Mouse (Mus musculus): ENCODE data around the gene Trp53rka. TPM values are rescaled to one million over a fixed set of nuclear protein-coding genes. Genes with fewer than 3 reads are reported as not detected.
A peak's percentile ranks its signal among the peaks of the same experiment; 100 is the strongest.

Gene Trp53rka
- total and polyA plus RNA-seq, 2 experiments = 4.1 to 11.3 TPM

DNA sequence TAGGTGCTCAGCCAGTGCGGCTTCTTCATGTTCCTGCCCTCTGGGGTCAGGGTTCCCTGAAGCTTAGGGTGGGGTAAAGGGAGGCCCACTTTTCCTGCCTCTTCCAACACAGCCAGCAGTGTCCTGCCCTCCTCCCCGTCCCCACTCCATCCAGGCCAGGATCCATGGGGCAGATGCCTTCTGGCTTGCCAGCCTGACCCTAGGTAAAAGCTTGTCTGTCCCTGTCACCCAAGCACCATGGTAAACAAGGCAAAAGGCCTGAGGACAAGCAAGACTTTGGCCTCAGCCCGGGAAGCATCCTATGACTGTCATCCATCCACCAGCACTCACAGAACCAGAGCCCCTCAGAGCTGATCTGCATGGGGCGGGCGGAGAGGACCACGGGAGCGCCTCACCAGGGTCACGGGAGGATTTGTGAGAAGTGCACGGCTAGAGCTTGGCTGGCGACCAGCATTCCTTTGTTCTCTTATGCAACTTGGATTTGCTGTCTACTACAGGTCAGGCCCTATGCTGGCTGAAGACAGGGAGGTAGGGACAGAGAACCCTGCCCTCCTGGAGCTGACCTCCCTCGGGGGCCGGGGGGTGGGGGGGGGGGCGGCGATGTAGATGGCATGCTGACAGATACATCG lies 25.2 kb downstream of the Trp53rka start:
- no peak overlapping the region for H3K9ac ChIP-seq (ENCODE audit: low read depth, low read length)
- H3K79me2 ChIP-seq (ENCODE audit: control insufficient read depth, insufficient read depth, low read length) = no peaks in the 10 kb centered on the region
- H3K27ac ChIP-seq (replicated peaks; ENCODE audit: insufficient read depth, low read depth, low read length) = peak overlapping the region; percentile 3
- H3K4me3 ChIP-seq (ENCODE audit: insufficient read depth, low read depth, low read length) = no peak overlapping the region
- WGBS = 14% methylated on average over 15 of the region's 15 CpGs
- H3K4me1 ChIP-seq (ENCODE audit: control insufficient read depth, insufficient read depth, low read length) = no peaks in the 10 kb centered on the region; the same call in 1 of the 2 replicates
- peak; percentile 77 for DNase-seq (ENCODE audit: extremely low read depth, low read depth, low spot score)
- TF ChIP-seq CTCF (IDR thresholded peaks at IDR 0.05; ENCODE audit: low read depth, low read length) (no peak), POLR2A (IDR thresholded peaks at IDR 0.05; ENCODE audit: extremely low read depth, insufficient read depth, low read length) (no peak)
- H3K27me3 ChIP-seq (ENCODE audit: control insufficient read depth, insufficient read depth, low read length) = no peaks in the 10 kb centered on the region; the same call in 1 of the 2 replicates
- no peaks in the 10 kb centered on the region for H3K36me3 ChIP-seq (ENCODE audit: control insufficient read depth, insufficient read depth, low read length)

- H3K4me3 ChIP-seq (ENCODE audit: insufficient read depth, low read depth, low read length) = no peak overlapping the region
- H3K27me3 ChIP-seq (ENCODE audit: control insufficient read depth, insufficient read depth, low read length) = no peaks in the 10 kb centered on the region
- no peak overlapping the region for H3K9ac ChIP-seq (ENCODE audit: low read depth, low read length)
- no peak overlapping the region for H3K27ac ChIP-seq (replicated peaks; ENCODE audit: insufficient read depth, low read depth, low read length)
- DNase-seq (ENCODE audit: extremely low read depth, low read depth, low spot score) = no peak
- TF ChIP-seq POLR2A (IDR thresholded peaks at IDR 0.05; ENCODE audit: extremely low read depth, insufficient read depth, low read length) (no peak), CTCF (IDR thresholded peaks at IDR 0.05; ENCODE audit: low read depth, low read length) (no peak)
- H3K4me1 ChIP-seq (ENCODE audit: control insufficient read depth, insufficient read depth, low read length) = no peaks in the 10 kb centered on the region
- H3K79me2 ChIP-seq (ENCODE audit: control insufficient read depth, insufficient read depth, low read length) = no peaks in the 10 kb centered on the region
- no peaks in the 10 kb centered on the region for H3K36me3 ChIP-seq (ENCODE audit: control insufficient read depth, insufficient read depth, low read length)
- WGBS = 57% methylated on average over 7 of the region's 7 CpGs
Observed at GRCm38 (mm10) chr2:165459663-165460062, 33.5 kb downstream of the Trp53rka start.

DNA sequence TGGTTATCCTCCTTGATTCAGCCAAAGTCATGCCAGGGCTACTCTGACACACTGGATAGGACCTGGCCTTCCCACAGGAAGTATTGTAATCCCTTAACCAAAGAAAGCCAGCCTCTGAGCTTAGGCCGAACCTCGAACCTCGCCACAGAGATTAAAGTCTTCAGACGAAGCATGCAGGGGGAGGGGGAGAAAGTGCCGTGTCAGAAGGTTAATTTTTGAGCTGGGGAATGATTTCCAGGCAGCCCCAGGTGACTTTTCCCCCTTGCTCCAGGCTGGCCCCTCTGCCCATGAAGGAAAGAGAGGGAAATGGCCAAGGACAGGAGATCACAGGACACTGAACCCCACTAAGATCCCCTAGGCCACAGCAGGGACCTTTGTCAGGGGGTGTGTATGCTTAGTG lies 34.9 kb downstream of the Trp53rka start:
- Histone ChIP-seq H3K9ac (ENCODE audit: low read depth, low read length) (no peak overlapping the region), H3K27ac (replicated peaks; ENCODE audit: insufficient read depth, low read depth, low read length) (no peak overlapping the region), H3K79me2 (ENCODE audit: control insufficient read depth, insufficient read depth, low read length) (no peaks in the 10 kb centered on the region), H3K4me1 (ENCODE audit: control insufficient read depth, insufficient read depth, low read length) (no peaks in the 10 kb centered on the region), H3K4me3 (ENCODE audit: insufficient read depth, low read depth, low read length) (no peak overlapping the region), H3K27me3 (ENCODE audit: control insufficient read depth, insufficient read depth, low read length) (no peaks in the 10 kb centered on the region), H3K36me3 (ENCODE audit: control insufficient read depth, insufficient read depth, low read length) (no peaks in the 10 kb centered on the region)
- DNase-seq (ENCODE audit: extremely low read depth, low read depth, low spot score) = no peak
- 61% methylated on average over 5 of the region's 5 CpGs for WGBS
- TF ChIP-seq POLR2A (IDR thresholded peaks at IDR 0.05; ENCODE audit: extremely low read depth, insufficient read depth, low read length) (no peak), CTCF (IDR thresholded peaks at IDR 0.05; ENCODE audit: low read depth, low read length) (no peak)

DNA sequence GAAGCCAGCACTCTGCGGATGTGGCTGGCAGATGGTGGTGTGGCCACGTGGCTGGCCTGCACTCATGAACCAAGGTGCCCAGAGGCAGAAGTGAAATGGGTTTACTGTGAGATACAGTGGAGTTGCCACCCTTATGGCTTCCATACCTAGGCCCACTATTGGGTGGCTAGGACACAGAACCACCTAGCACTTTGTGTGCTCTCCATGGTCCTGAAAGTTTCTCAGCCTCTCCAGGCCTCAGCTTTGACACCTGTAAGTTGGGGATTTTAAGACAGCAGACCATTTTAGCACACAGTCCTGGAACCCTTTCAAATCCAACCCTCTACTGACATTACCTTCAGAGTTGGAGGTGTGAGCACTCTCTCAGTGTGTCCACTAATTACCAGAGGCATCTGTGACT lies 36.4 kb downstream of the Trp53rka start:
- no peak overlapping the region for H3K4me3 ChIP-seq (ENCODE audit: insufficient read depth, low read depth, low read length)
- H3K27me3 ChIP-seq (ENCODE audit: control insufficient read depth, insufficient read depth, low read length) = no peaks in the 10 kb centered on the region
- no peaks in the 10 kb centered on the region for H3K36me3 ChIP-seq (ENCODE audit: control insufficient read depth, insufficient read depth, low read length)
- 73% methylated on average over 2 of the region's 2 CpGs for WGBS
- no peak for DNase-seq (ENCODE audit: extremely low read depth, low read depth, low spot score)
- H3K9ac ChIP-seq (ENCODE audit: low read depth, low read length) = no peak overlapping the region
- no peak overlapping the region for H3K27ac ChIP-seq (replicated peaks; ENCODE audit: insufficient read depth, low read depth, low read length)
- no peak for TF ChIP-seq POLR2A (IDR thresholded peaks at IDR 0.05; ENCODE audit: extremely low read depth, insufficient read depth, low read length)
- no peak for TF ChIP-seq CTCF (IDR thresholded peaks at IDR 0.05; ENCODE audit: low read depth, low read length)
- H3K4me1 ChIP-seq (ENCODE audit: control insufficient read depth, insufficient read depth, low read length) = no peaks in the 10 kb centered on the region
- no peaks in the 10 kb centered on the region for H3K79me2 ChIP-seq (ENCODE audit: control insufficient read depth, insufficient read depth, low read length)

DNA sequence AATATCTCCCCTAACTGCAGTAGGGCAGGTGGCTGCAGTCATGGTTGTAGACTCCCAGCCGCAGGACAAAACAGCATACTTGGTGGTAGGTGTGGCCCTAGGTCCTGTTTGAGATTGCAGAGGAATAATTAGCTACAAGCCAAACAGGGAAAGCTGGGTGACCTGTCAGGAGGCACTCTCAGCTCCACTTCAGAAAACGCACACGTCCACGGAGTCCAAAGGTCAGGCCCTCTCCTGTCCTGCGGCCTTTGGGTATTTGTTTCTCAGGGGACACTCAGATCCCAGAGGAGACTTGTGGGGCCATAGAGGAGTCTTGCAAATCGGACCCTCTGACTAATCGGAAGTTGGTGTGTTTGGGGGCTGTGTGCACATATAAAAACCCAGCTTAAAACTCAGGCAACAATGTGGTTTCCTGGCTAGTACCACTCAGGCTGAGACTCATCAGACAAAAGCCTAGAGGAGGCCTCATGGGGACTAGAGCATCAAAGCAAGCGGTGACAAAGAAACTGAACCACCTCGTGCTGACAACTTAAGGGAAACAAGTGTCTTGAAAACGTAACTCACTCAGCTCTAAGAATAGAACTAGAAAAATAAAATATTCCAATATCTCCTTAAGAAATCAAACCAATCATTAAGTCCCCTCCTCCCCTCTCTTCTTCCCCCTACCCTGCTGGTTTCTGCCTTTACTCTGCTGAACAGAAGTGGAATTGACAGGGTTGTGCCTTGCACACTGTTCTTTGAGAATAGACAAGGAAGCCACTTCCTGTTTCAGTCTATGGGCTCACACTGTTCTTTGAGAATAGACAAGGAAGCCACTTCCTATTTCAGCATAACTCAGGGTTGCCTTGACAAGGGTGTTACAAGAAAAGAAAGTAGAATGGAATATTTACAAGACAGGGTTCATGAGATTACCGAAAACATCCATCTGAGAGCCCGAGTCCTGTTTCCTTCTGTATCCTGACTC lies 40.1 kb downstream of the Trp53rka start:
- Histone ChIP-seq H3K36me3 (ENCODE audit: control insufficient read depth, insufficient read depth, low read length) (no peaks in the 10 kb centered on the region), H3K27me3 (ENCODE audit: control insufficient read depth, insufficient read depth, low read length) (no peaks in the 10 kb centered on the region), H3K27ac (replicated peaks; ENCODE audit: insufficient read depth, low read depth, low read length) (no peak overlapping the region), H3K4me1 (ENCODE audit: control insufficient read depth, insufficient read depth, low read length) (no peaks in the 10 kb centered on the region), H3K4me3 (ENCODE audit: insufficient read depth, low read depth, low read length) (no peak overlapping the region), H3K9ac (ENCODE audit: low read depth, low read length) (no peak overlapping the region), H3K79me2 (ENCODE audit: control insufficient read depth, insufficient read depth, low read length) (no peaks in the 10 kb centered on the region)
- peak; percentile 33 for DNase-seq (ENCODE audit: extremely low read depth, low read depth, low spot score)
- WGBS = 64% methylated on average over 12 of the region's 12 CpGs
- TF ChIP-seq CTCF (IDR thresholded peaks at IDR 0.05; ENCODE audit: low read depth, low read length) (no peak), POLR2A (IDR thresholded peaks at IDR 0.05; ENCODE audit: extremely low read depth, insufficient read depth, low read length) (no peak)

All from liver, adult 2 months (tissue).